Mouse (Mus musculus) ES-E14 (cell line): ENCODE results near the gene Srgn.

Experiments used
- CHD2 ChIP-seq: IDR thresholded peaks from 2 replicates; pipeline ENCODE4 v1.6.1; 2014; ENCODE audit warnings: mild to moderate bottlenecking, low read depth, low read length, inconsistent platforms
- ZC3H11A ChIP-seq: IDR thresholded peaks from 2 replicates; pipeline ENCODE4 v1.6.1; 2012; ENCODE audit warnings: low read depth, mild to moderate bottlenecking, inconsistent platforms, low read length, borderline replicate concordance

DNA sequence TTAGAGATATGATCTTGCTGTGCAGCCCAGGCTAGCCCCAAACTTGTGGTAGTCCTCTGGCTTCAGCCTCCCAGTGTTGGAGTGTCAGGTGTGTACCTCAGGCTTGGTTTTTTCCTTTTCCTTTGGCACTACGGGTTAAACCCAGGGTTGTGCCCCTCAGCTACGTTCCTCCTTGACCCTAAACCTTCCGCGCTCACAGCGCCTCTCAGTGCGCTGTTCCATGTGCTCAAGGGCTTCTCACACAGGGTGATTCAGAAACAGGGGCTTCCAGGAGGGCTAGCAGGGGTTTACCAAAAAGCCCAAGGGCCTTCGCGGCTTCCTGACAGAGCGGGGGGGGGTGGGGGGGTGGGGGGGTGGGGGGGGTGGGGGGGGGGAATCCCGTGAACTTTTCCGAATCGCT lies 15.3 kb upstream of the Srgn start:
- no peak for TF ChIP-seq CHD2
- TF ChIP-seq ZC3H11A: no peak
